Mouse (Mus musculus): Measurements from ENCODE around the gene Gm4869. TPM values are rescaled to one million over a fixed set of nuclear protein-coding genes. Genes with fewer than 3 reads are reported as not detected.
"Not testable (repeated sequence)": the region's sequence is repeated elsewhere in the genome, so short reads cannot be mapped to it uniquely, and the experiment has no call there.

Gm4869 gene
- polyA plus RNA-seq, 1 experiment from 2014 or later, result 0.06 TPM

- Histone ChIP-seq H3K27ac (no peak overlapping the region), H3K27me3 (replicated peaks) (no peaks in the 10 kb centered on the region), H3K9me3 (no peaks in the 10 kb centered on the region), H3K9ac (peak overlapping the region; percentile 94; the same call in 1 of the 2 replicates), H3K4me3 (peak overlapping the region; percentile 99), H3K4me2 (replicated peaks) (peak overlapping the region; percentile 93), H3K36me3 (peaks cover 19% of the 10 kb centered on the region; the same call in 1 of the 2 replicates), H3K4me1 (peaks cover 19% of the 10 kb centered on the region)
- 76% methylated on average over 4 of the region's 4 CpGs for WGBS
- no peak for ATAC-seq (ENCODE audit: low FRiP score, low read depth)
These were observed 24.8 kb upstream of the Gm4869 start for GRCm38 (mm10) chr5:140420616-140421015.

DNA sequence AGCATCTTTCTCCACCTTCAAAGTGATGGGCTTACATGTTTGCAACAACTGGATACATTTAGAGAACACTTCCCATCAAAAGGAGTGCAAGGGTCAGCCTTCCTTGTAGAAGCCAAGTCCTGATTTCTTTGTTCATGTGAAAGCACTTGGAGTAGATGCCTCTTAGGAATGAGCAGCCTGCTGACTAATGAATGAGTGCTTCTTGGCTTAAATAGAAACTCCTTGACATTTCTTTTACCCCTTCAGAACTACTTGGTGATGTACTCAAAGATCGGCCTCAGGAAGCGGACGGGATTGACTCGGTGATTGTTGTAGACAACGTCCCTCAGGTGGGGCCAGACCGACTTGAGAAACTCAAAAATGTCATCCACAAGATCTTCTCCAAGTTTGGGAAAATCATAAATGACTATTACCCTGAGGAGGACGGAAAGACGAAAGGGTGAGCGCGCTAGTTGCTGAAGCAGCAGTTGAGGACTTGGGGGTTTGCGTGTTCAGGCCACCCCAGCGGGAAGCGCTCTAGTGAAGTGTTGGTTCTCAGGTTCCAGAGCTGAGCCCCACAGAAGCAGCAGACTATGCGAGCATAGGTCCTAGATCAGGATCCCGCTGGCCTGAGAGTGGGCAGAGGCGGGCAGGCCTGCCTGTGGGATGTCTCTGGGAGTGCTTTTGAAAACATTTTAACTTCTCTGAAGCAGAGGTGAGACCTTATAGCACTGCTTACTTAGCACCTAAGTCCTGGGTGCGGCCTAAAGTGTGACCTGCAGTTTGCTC is 20.2 kb upstream of the Gm4869 start:
- H3K36me3 ChIP-seq, result peaks cover 62% of the 10 kb centered on the region
- no peaks in the 10 kb centered on the region for H3K27me3 ChIP-seq (replicated peaks)
- 95% methylated on average over 17 of the region's 17 CpGs for WGBS
- H3K4me2 ChIP-seq (replicated peaks), result no peak overlapping the region
- no peak overlapping the region for H3K9ac ChIP-seq
- no peak for ATAC-seq (ENCODE audit: low FRiP score, low read depth)
- H3K27ac ChIP-seq, result no peak overlapping the region
- H3K9me3 ChIP-seq, result no peaks in the 10 kb centered on the region
- peaks cover 19% of the 10 kb centered on the region for H3K4me1 ChIP-seq
- no peak overlapping the region for H3K4me3 ChIP-seq

- not testable (repeated sequence) for H3K4me1 ChIP-seq; H3K27me3 ChIP-seq (replicated peaks); H3K27ac ChIP-seq; H3K9ac ChIP-seq; H3K4me2 ChIP-seq (replicated peaks); H3K4me3 ChIP-seq; ATAC-seq (ENCODE audit: low FRiP score, low read depth); H3K9me3 ChIP-seq
- H3K36me3 ChIP-seq, result peaks cover 88% of the 10 kb centered on the region
- 100% methylated on average over 2 of the region's 6 CpGs for WGBS
These were observed 6.3 kb upstream of the Gm4869 start for GRCm38 (mm10) chr5:140439117-140439516.

DNA sequence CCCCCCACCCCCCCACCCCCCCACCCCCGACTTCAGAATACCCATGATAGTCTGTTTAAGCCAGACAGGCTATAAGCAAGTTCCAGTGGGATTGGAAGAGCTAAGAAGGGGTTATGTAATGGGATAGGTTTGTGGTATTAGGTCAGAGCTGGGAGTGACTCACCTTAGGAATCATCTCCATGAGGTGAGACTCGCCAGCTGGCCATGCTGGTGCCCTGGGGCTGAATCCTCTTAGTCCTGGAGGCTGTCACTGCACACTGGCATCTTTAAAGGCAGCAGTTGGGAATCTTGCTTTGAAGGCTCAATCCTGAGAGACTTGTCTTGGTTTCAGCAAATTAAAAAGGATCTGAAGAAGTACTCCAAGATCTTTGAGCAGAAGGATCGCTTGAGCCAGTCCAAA is 4.0 kb upstream of the Gm4869 start:
- no peak for ATAC-seq (ENCODE audit: low FRiP score, low read depth)
- Histone ChIP-seq H3K4me3 (no peak overlapping the region), H3K4me2 (replicated peaks) (no peak overlapping the region), H3K9ac (no peak overlapping the region), H3K36me3 (peaks cover 89% of the 10 kb centered on the region), H3K27me3 (replicated peaks) (no peaks in the 10 kb centered on the region), H3K27ac (no peak overlapping the region), H3K9me3 (no peaks in the 10 kb centered on the region), H3K4me1 (no peaks in the 10 kb centered on the region)
- WGBS, result 98% methylated on average over 3 of the region's 3 CpGs

- ATAC-seq (ENCODE audit: low FRiP score, low read depth), result no peak
- WGBS, result 96% methylated on average over 4 of the region's 4 CpGs
These were observed 1.4 kb upstream of the Gm4869 start for GRCm38 (mm10) chr5:140444012-140444411.

GRCm38 (mm10) chr5:140446054-140446453 is 609 bp downstream of the Gm4869 start:
- Histone ChIP-seq H3K27ac (no peak overlapping the region), H3K4me1 (no peaks in the 10 kb centered on the region), H3K4me3 (no peak overlapping the region), H3K4me2 (replicated peaks) (no peak overlapping the region), H3K36me3 (peaks cover 50% of the 10 kb centered on the region), H3K9ac (no peak overlapping the region), H3K9me3 (no peaks in the 10 kb centered on the region), H3K27me3 (replicated peaks) (no peaks in the 10 kb centered on the region)
- 79% methylated on average over 7 of the region's 7 CpGs for WGBS
- ATAC-seq (ENCODE audit: low FRiP score, low read depth), result no peak

More at GRCm38 (mm10) chr5:140444012-140444411, 1.4 kb upstream of the Gm4869 start:
- Histone ChIP-seq H3K4me2 (replicated peaks) (no peak overlapping the region), H3K4me1 (no peaks in the 10 kb centered on the region), H3K27me3 (replicated peaks) (no peaks in the 10 kb centered on the region), H3K9ac (no peak overlapping the region), H3K9me3 (no peaks in the 10 kb centered on the region), H3K4me3 (no peak overlapping the region), H3K27ac (no peak overlapping the region), H3K36me3 (peaks cover 67% of the 10 kb centered on the region)

- Histone ChIP-seq H3K4me3 (no peak overlapping the region), H3K4me1 (no peaks in the 10 kb centered on the region), H3K27ac (no peak overlapping the region), H3K36me3 (no peaks in the 10 kb centered on the region), H3K27me3 (replicated peaks) (no peaks in the 10 kb centered on the region; the same call in 1 of the 2 replicates), H3K4me2 (replicated peaks) (no peak overlapping the region), H3K9me3 (no peaks in the 10 kb centered on the region), H3K9ac (no peak overlapping the region)
- ATAC-seq (ENCODE audit: low FRiP score, low read depth), result no peak
These were observed 9.0 kb downstream of the Gm4869 start for GRCm38 (mm10) chr5:140454488-140454887.

GRCm38 (mm10) chr5:140455466-140455865 is 10.0 kb downstream of the Gm4869 start:
- 73% methylated on average over 2 of the region's 2 CpGs for WGBS

GRCm38 (mm10) chr5:140461476-140461875 is 16.0 kb downstream of the Gm4869 start:
- H3K27ac ChIP-seq, result no peak overlapping the region
- H3K9ac ChIP-seq, result no peak overlapping the region
- H3K9me3 ChIP-seq, result peaks cover 14% of the 10 kb centered on the region; the same call in 1 of the 2 replicates
- no peak overlapping the region for H3K4me3 ChIP-seq
- ATAC-seq (ENCODE audit: low FRiP score, low read depth), result no peak
- H3K4me1 ChIP-seq, result no peaks in the 10 kb centered on the region
- no peak overlapping the region for H3K4me2 ChIP-seq (replicated peaks)
- WGBS, result 76% methylated on average over 3 of the region's 3 CpGs
- H3K36me3 ChIP-seq, result no peaks in the 10 kb centered on the region
- H3K27me3 ChIP-seq (replicated peaks), result no peaks in the 10 kb centered on the region; the same call in 1 of the 2 replicates

More at GRCm38 (mm10) chr5:140455466-140455865, 10.0 kb downstream of the Gm4869 start:
- H3K9ac ChIP-seq, result no peak overlapping the region
- H3K4me3 ChIP-seq, result no peak overlapping the region
- no peaks in the 10 kb centered on the region for H3K4me1 ChIP-seq
- H3K9me3 ChIP-seq, result no peaks in the 10 kb centered on the region
- no peaks in the 10 kb centered on the region; the same call in 1 of the 2 replicates for H3K27me3 ChIP-seq (replicated peaks)
- H3K4me2 ChIP-seq (replicated peaks), result no peak overlapping the region
- H3K36me3 ChIP-seq, result no peaks in the 10 kb centered on the region
- no peak overlapping the region for H3K27ac ChIP-seq
- ATAC-seq (ENCODE audit: low FRiP score, low read depth), result no peak

DNA sequence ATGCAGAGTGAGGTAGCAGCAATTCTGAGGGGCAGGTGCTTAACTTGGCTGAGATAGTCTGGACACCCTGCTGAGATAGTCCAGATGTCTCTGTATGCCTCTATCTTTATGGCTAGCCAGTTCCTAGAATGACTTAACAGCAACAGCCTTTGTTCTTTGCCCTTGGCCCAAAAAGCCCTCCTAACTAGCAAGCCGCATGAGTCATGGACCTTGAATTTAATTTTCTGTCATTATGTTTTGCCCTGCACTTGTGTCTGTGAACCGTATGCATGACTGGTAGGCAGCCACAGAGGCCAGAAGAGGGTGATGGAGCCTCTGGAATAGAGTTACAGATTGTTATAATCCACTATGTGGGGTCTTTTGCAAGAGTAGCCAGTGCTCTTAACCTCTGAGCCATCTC is 17.7 kb downstream of the Gm4869 start:
- H3K36me3 ChIP-seq, result not testable (repeated sequence)
- 81% methylated on average over 2 of the region's 2 CpGs for WGBS

DNA sequence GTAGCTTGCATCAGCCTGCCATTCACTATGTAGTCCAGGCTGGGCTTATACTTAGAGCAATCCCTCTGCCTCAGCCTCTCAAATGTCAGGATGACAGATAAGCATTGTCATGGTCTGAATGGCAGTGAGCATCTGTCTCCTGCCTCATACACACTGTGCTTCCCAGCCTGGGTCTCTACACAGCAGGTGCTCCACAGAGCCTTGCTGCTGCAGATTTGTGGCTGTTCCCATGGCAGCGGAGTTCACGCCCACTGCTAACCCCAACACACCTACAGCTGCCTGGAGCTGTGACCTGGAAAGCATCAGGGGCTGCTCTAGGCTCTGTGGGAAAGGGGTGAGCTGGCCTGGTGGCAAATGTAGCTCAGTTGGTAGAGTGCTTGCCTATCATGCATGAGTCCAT is 19.5 kb downstream of the Gm4869 start:
- no peak overlapping the region for H3K4me3 ChIP-seq
- 72% methylated on average over 2 of the region's 2 CpGs for WGBS
- no peak for ATAC-seq (ENCODE audit: low FRiP score, low read depth)

More for the DNA sequence above, 17.7 kb downstream of the Gm4869 start:
- H3K4me1 ChIP-seq; H3K4me2 ChIP-seq (replicated peaks); H3K27ac ChIP-seq; H3K4me3 ChIP-seq; ATAC-seq (ENCODE audit: low FRiP score, low read depth); H3K9ac ChIP-seq; H3K27me3 ChIP-seq (replicated peaks): not testable (repeated sequence)
- peaks cover 14% of the 10 kb centered on the region; the same call in 1 of the 2 replicates for H3K9me3 ChIP-seq

GRCm38 (mm10) chr5:140472336-140472735 is 26.9 kb downstream of the Gm4869 start:
- H3K27me3 ChIP-seq (replicated peaks), result no peaks in the 10 kb centered on the region
- no peaks in the 10 kb centered on the region for H3K36me3 ChIP-seq
- H3K4me3 ChIP-seq, result no peak overlapping the region
- 86% methylated on average over 3 of the region's 3 CpGs for WGBS
- no peak overlapping the region for H3K9ac ChIP-seq
- H3K4me1 ChIP-seq, result no peaks in the 10 kb centered on the region
- H3K9me3 ChIP-seq, result no peaks in the 10 kb centered on the region
- H3K27ac ChIP-seq, result no peak overlapping the region
- no peak for ATAC-seq (ENCODE audit: low FRiP score, low read depth)
- H3K4me2 ChIP-seq (replicated peaks), result no peak overlapping the region

More for the DNA sequence above, 19.5 kb downstream of the Gm4869 start:
- Histone ChIP-seq H3K9ac (no peak overlapping the region), H3K9me3 (peaks cover 14% of the 10 kb centered on the region; the same call in 1 of the 2 replicates), H3K27me3 (replicated peaks) (no peaks in the 10 kb centered on the region), H3K36me3 (no peaks in the 10 kb centered on the region), H3K4me1 (no peaks in the 10 kb centered on the region), H3K27ac (no peak overlapping the region), H3K4me2 (replicated peaks) (no peak overlapping the region)

DNA sequence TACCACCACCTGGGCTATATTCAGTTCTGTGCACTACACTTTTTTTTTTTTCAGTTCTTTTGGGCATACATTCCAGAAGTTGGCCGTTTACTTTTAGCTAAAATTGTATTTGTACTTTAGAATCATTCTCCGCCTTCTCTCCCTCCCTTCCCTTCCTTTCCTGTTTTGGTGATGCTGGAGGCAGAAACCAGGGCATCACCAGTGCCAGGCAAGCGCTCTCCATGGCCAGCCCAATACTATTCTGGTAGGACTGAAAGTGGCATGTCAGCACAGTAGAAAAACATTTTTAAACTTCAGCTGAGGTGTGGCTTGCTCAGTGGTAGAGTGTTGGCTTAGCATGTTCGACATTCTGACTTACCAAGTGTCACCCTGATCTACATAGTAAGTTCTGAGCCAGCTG is 36.0 kb downstream of the Gm4869 start:
- no peaks in the 10 kb centered on the region for H3K9me3 ChIP-seq
- WGBS, result 81% methylated on average over 4 of the region's 4 CpGs
- ATAC-seq (ENCODE audit: low FRiP score, low read depth), result no peak
- H3K27me3 ChIP-seq (replicated peaks), result no peaks in the 10 kb centered on the region
- no peaks in the 10 kb centered on the region for H3K4me1 ChIP-seq
- H3K9ac ChIP-seq, result no peak overlapping the region
- H3K4me2 ChIP-seq (replicated peaks), result no peak overlapping the region
- H3K4me3 ChIP-seq, result no peak overlapping the region
- no peak overlapping the region for H3K27ac ChIP-seq
- H3K36me3 ChIP-seq, result no peaks in the 10 kb centered on the region
